Mouse (Mus musculus): ENCODE measurements around the gene Mapt.

GRCm38 (mm10) chr11:104317631-104318030 is 86.4 kb downstream of the Mapt start:
- TF ChIP-seq POLR2A (IDR thresholded peaks at IDR 0.05; ENCODE audit: borderline replicate concordance, extremely low read depth, low read depth, low read length), result no peak
- TF ChIP-seq CTCF (IDR thresholded peaks at IDR 0.05; ENCODE audit: insufficient read depth, low read length), result no peak
